Mouse (Mus musculus) Muller cell, postnatal 12 days (primary cell): Measurements from ENCODE around the gene Trim31.
A peak's percentile ranks its signal among the peaks of the same experiment; 100 is the strongest.

ENCODE experiments used
- DNase-seq: peaks from one replicate; pipeline ENCODE4 v3.0.0-alpha.2; 2015; ENCODE audit errors: inconsistent ontology term

Gene Trim31

DNA sequence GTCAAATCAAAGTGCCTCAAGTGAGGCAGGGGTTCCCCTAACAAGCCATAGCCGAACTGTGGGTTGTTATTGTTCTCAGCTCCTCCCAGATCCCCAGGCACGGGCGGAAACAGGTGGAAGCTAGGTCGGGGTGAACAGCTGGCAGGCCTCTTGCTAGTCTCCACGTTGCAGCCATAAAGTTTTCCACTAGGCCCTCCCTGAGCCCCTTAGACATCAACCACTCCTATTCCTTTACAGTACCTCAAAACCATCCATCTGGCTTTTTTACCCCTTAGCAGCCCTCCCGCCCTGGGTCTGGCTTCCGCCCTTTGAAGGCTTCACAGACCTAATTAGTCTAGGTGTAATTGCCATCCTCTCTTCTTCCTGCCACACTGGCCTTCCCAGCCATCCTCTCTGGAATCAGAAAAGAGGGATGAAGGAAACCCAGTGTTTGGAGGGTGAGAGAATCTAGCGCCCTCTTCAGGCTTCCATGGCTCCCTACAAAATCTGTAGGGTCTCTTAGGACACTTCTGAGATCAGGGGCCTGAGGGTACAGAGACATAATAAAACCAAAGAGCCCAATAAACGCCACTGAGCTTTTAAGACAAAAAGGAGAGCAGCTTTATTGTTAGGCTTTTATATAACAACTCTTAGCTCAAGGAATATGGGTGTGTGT, 46.3 kb downstream of the Trim31 start:
- no peak for DNase-seq

DNA sequence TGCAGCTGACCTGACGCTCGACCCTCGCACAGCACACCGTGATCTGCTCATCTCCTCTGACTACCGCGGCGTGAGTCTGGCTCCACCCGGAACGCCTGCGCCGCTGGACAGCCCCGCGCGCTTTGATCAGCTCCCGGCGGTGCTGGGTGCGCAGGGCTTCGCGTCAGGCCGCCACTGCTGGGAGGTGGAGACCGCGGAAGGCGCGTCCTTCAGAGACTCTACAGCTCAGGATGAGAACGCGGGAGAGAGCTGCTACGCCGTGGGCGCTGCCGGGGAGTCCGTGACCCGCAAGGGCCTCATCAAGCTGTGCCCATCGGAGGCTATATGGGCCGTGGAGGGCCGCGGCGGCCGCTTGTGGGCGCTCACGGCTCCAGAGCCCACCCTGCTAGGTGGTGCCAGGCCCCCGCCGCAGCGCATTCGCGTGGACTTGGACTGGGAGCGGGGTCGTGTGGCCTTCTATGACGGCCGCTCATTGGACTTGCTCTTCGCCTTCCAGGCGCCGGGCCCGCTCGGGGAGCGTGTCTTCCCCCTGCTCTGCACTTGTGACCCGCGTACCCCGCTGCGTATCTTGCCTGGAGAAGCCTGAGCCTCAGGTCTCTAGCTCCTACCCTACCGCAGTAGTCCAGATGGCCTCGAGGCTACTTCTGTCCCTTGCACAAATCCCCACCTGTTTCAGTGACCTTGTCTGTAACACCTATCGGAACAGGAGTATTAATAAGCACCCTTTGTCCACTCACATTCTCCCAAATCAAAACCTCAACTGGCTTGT, 49.3 kb downstream of the Trim31 start:
- DNase-seq: peak; percentile 67

GRCm38 (mm10) chr17:36948286-36948685, 50.4 kb downstream of the Trim31 start:
- DNase-seq: no peak

GRCm38 (mm10) chr17:36949265-36949664, 51.3 kb downstream of the Trim31 start:
- DNase-seq: no peak

GRCm38 (mm10) chr17:36950981-36951947, 53.3 kb downstream of the Trim31 start, which contains the start of gene Ppp1r11:
Gene Ppp1r11, minus strand, starts transcription at chr17:36951741.
- peak; percentile 99 for DNase-seq

DNA sequence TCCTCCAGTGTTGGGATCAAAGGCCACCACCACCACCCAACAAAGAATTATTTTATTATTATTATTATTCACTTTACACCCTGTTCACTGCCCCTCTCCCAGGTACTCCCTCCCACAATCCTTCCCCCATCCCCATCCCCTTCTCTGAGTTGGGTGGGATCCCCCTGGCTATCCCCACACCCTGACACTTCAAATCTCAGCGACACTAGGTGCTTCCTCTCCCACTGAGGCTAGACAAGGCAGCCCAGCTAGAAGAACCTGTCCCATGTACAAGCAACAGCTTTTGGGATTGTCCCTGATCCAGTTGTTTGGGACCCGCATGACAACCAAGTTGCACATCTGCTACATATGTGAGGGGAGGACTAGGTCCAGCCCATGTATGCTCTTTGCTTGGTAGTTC, 54.7 kb downstream of the Trim31 start:
- no peak for DNase-seq

- DNase-seq: no peak
Observed at GRCm38 (mm10) chr17:36953062-36953461, 55.1 kb downstream of the Trim31 start.

DNA sequence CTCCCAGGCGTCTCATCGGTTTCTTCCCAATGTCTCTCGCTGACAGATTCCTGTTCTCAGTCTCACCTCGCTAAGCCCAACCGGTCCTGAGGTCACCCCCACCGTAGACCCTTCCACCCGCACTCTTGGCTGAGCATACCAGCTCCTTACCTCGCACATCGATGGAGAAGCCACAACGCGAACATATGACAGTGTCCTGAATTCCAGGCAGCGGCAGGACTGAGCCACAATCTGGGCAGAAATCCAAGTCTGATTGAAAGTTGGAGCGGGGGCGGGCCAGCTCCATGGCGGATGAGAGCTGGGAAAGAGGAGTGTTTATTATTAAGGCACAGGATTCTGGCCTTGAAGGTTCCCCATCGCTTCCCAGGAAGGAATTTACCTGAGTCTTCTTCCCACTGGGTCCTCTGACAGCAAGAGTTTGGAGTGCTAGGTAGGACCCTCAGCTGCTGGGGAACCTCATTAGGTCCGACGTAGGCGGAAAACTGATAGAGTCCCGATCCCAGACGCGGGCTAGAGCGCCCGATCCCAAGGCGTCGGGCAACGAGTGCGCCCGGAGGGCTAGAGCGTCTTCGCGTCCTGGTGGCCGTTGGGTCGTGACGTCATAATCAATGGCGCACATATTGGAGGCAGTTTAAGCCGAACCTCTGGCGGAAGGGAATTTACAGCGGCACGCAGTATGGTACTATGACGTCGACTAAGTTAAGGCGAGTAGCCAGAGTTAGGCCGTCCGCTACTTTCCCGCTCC, 60.3 kb downstream of the Trim31 start, which contains the start of the genes Znrd1 and Znrd1as:
Gene Znrd1, minus strand, starts transcription at position 561 of the 745 bp plus-strand sequence.
Gene Znrd1as, plus strand, starts transcription at position 594 of the 745 bp plus-strand sequence.
- DNase-seq: peak; percentile 97

DNA sequence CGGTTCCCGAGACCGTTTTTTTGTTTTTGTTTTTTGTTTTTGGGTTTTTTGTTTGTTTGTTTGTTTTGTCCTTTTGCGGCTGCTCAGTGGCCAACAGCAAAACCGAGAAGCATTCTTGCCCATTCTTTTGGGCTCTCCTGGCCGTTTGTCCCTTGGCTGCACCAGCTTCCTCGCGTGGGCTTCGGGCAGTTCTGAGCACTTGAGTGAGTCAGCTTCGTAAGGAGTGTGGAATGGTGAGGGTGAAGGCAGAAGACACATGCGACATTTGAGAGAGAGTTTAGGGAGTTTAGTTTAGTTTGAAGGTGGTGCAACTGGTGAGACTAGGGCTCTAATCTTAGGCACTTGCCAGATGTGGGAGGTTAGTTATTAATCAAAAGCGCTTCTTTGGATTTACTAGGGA, 61.0 kb downstream of the Trim31 start:
- no peak for DNase-seq
